Mouse (Mus musculus) v-Abl transformed pro-B cells (cell line): ENCODE data around the gene Gys2.
"Not testable (repeated sequence)": the region's sequence is repeated elsewhere in the genome, so short reads cannot be mapped to it uniquely, and the experiment has no call there.

Source experiments
- in situ Hi-C, 2 experiments: fragments of 400-800 bp; cut with MboI; formaldehyde crosslinking; loops; one replicate each; pipeline ENCODE4 v1.15.1; 2025; ENCODE audit not compliant: unreplicated experiment in 2 of 2

Gys2 gene

DNA sequence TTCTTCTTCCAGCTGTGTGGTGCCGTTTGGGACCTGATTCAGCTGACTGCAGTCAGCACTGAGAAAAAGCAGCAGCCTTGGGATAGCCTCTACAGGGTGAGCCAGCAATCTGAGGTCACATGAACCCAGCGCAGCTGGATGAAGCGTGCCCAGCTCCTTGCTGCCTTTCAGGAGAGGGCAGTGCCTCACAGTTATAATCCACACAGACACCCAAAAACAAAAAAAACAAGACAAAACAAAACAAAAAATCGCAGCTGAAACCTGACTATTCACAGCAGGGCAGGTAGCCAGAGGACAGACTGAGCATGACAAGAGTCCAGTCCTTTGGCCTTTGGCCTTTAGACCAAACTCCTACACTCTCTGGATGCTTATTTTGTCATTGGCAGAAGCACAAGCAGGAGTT, at the start of gene Gys2:
Gene Gys2 (minus strand): TSS at position 309 of the 403 bp plus-strand sequence.
- in situ Hi-C loops = no loop called here

DNA sequence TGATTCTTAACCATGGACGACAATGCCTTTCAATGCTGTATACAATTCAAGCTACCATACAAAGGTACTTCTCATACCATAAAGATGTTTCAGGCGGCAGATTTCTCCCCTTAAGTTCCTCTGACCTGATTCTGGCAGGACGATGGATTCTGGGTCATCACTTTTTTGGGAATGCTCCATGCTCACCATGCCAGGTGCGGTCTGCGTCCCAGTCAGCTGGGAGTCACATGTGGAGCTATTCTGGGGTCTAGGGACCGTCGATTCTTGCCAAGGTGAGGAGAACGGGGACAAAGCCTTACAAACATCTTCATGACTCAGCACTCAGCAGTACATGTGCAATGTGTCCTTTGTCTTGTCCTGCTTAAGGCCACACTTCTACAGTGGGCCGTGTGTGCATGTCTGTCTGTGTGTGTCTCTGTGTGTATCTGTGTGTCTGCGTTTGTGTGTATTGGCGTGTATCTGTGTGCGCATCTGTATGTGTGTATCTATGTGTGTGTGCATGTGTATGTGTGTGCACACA, 48.7 kb upstream of the Gys2 start:
- in situ Hi-C loops = loop anchor here (5.0 to 25.0 kb wide), 3 partner anchors 216 to 1804 kb away; no protein-coding TSS in a partner anchor

DNA sequence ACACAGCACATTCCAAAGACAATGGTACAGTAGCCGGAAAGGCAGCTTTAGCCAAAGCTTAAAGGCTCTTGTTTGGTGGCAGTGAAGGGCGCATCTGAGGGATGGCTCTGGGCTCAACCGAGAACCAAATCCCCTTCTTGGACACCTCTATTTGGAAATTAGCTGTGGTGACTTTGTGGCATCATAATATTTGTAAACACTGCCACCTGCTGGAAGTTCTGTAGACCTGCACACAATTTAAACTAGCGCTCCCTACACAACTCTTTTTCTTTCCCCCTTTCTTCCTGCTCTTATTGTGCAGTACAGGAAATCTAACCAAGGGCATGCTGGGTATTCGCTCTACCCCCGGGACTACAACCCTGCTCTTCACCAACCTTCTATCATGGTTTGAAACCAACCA, 46.2 kb upstream of the Gys2 start:
- in situ Hi-C loops = loop anchor here (5.0 to 25.0 kb wide), 2 partner anchors 1032 to 1802 kb away; no protein-coding TSS in a partner anchor

DNA sequence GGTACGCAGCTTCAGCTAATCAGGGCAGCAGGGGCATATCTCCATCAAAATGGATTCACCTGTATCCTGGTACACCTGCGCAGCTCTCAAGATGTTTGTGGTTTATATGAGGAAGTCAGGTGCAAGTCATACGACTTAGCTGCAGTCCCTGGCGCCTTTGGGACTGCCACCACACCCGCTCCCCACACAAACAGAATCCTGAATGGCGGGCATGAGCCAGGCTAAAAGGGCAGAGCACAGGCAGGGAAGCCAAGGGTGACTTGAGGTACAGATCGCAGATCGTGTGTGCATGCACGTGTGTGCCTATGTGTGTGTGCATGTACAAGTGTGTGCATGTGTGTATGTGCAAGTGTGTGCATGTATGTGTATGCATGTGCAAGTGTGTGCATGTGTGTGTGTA, 42.5 kb upstream of the Gys2 start:
- in situ Hi-C loops = loop anchor here (5.0 to 25.0 kb wide), 2 partner anchors 1028 to 1798 kb away; no protein-coding TSS in a partner anchor

DNA sequence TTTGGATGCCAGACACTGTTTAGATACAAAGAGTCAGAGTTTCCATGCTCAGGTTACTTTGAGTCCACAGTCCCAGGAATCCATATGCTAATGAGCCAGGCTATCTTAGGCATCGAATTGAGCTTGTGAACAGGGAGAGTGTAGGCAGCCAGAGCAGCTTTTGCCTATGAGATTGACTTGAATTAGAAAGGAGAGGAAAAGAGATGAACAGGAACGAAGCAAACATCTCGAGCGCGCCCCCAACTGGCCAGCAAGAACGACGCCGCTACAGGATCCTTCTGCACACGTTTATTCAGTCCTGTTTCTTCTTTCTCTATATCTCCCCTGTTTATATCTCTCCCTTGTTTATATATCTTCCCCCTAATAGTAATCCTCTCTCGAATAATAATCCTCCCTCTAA, 42.0 kb upstream of the Gys2 start:
- in situ Hi-C loops = loop anchor here (5.0 to 25.0 kb wide), 2 partner anchors 1028 to 1798 kb away; no protein-coding TSS in a partner anchor

DNA sequence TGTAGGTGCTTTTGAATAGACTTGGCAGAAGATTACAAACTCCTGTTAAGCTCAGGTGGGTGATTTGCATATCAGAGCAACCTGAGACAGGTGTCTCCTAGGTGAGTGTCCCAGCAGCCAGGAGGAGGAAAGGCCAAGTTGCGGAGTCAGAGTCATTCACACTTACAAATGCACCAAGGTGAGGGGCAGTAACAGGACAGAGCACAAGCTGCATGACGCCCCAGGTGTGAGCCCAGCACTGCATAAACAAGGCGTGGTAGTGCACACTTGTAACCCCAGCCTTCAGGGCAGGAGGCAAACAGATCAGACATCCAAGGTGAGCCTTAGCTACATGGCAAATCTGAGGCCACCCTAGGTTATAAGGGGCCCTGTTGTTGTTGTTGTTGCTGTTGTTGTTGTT, 40.0 kb upstream of the Gys2 start:
- in situ Hi-C loops = loop anchor here (25.0 kb wide), 1 partner anchor 1026 kb away; no protein-coding TSS in a partner anchor

DNA sequence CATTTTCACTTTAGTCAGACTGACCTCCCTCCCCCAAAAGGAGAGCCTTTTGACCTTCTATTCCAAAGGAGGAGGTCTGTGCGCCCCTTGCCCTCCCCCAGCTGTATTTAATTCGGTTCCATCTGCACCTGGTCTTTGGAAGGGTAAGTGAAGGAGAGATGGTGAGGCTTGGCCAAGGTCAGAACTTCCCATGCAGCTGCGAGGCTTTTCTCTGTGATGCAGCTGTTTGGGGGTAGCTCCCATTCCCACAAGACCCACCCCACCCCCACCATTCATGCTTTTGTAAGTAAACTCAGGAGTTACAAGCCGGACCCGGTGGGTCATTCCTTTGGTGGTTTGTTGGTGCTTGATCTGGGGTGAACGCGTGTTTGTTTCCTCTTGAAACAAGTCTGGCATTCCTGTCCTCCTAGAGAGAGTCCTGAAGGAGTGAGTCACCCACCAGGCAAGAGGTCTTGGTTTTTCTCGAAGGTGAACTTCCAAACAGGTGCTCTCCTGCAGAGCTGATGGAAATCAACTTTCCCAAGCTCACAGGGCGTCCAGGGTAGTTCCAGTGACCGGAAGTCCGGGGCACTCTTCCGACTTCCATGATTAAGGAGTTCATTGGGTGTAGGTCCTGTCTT, 38.7 kb upstream of the Gys2 start:
- in situ Hi-C loops = loop anchor here (25.0 kb wide), 1 partner anchor 1024 kb away; no protein-coding TSS in a partner anchor

DNA sequence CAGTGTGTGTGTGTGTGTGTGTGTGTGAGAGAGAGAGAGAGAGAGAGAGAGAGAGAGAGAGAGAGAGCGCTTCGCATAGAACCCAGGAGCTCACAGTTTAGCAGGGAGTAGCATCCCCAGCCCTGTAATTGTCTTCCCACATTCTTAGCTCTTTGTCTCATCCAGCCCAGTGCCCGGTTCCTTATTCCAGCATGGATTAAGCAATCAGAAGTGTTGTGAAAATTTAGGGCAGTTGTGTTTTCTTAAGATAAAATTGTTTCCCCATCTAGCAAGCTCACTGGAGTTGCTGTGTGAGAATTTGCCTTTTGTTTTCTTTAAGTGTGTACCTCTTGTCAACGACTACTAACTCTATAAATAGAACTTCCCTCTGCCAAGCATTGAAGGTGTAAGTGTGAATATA, 35.8 kb upstream of the Gys2 start:
- in situ Hi-C loops = loop anchor here (25.0 kb wide), 1 partner anchor 1021 kb away; no protein-coding TSS in a partner anchor

DNA sequence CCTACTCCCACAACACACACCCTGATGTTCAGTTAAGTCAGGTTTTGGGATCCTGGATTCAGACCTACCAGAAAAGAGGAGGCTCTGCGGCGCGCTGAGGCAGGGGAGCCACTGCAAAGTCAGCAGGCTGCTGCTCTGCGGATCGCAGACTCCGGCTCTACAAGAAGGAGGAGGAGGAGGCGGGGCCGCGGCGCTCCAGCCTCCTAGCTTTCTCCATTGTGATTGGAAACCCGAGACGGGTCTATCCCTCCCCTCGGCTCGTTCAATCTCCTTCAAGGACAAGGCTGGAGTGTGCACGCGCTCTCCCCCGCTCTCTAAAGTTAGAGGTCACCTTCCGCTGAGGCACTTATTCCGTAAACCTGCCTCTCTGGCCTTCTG, 34.9 kb upstream of the Gys2 start, which contains the start of gene Ldhb:
Gene Ldhb (minus strand): TSS at position 173 of the 378 bp plus-strand sequence.
- in situ Hi-C loops = loop anchor here (25.0 kb wide), 1 partner anchor 1020 kb away; no protein-coding TSS in a partner anchor

DNA sequence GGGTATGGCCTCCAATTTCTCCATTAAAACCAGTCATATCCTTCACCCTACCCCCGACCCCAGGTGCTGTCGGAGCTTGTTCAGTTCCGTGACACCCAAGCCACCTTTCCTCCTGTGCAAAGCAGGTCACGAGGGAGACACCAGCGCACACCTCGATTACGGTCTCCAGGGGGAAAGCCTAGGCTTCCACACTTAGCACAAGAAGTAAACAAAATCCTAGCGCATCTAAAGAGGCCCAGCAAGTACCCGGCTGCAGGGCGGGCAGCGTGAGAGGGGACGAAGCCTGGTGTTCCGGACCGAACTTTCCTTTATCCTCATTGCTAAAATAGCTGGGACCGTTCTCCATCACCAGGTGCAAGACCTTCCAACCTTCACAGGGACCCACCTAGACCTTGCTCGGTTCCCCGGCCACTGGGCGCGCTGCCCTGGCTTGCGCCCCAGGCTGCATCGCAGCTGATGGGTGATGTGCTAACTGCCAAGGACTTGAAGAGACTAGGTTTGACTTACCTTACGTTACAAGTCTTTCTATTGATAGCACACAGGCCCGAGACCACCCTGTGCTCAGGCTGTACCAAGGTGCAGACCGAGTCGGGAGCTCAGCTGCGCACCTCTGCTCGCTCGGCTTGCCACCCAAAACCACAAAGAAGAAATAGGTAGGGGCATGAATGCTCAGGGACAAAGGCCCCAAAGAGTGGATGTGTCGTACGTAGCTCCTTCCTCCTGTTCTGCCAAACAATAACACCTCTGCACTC, 34.3 kb upstream of the Gys2 start:
- in situ Hi-C loops = loop anchor here (25.0 kb wide), 1 partner anchor 1020 kb away; no protein-coding TSS in a partner anchor

DNA sequence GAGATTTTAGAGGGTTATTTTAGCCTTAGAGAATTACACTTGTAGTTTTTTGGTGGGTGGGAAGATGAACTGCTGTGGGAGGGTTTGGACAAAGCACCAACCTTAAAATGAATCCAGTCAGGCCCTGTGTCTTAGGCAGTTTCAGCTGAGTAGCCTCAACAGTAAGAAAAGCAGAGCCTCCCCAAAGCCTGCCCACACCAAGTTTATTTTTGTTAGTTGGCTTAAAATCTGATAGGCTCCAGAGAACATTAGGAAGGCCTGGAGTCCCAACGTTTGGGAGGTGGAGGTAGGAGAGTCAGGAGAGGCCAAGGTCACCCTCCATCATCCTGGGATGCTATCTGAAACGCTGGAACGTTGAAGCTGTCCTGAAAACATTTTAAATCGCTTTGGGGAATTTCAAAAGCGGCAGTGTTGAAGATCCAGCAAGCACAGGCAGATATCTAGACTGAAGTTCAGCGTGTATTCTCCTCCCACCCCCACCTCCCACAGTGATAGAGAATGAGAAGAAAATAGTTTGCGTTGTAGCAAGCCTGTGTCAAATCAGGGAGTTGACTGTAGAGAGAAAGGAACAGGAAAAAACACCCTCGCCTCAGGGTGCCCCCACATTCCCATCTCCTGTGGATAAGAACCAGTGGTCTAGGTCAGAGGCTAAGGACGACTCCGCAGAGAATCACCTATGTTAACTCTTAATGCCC, 33.6 kb upstream of the Gys2 start:
- in situ Hi-C loops = loop anchor here (25.0 kb wide), 1 partner anchor 1019 kb away; no protein-coding TSS in a partner anchor

DNA sequence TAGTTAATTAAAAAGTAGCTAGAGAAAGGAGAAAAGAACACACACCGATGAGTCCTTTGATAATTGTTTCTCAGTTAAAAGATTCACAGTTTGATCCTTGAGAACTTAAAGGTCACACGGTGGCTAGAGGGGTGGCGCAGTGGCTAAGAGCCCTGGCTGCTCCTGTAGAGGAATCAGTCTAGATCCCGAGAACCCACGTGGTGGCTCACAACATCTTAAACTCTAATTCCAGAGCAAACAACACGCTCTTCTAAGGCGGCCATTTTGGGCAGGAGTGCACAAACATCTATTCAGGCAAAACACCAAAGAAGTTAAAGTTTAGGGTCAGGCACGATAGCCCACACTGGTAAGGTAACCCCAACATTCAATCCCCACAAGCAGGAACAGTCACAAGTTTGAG, 30.7 kb upstream of the Gys2 start:
- in situ Hi-C loops = loop anchor here (25.0 kb wide), 1 partner anchor 1016 kb away; no protein-coding TSS in a partner anchor

DNA sequence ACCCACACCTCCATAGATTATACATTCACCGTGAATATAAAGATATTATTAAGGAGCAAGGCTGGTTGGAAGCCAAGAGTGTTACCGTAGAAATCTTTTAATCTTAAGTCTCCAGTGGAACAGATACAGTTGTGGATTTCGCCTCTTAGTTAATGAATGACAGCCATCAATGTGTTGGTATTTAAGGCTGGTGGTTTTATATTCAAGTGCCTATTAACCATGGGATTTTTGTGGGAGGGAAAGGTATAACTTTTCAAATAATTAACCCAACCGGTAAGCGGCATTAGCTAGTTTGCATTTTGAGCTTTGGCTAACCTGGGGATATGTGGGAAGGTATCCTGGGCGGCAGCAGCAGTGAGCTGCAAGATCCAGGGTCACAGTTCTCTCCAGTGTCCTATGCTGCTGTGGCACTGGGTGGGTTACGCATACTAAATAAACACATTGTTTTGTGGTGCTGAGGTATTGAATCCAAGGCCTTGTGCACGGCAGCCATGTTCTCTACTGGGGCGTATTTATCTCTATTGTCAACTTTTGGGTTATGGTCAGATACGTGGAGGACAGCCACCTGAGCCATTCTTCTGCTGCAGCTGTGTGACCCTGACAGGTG, 29.7 kb upstream of the Gys2 start:
- in situ Hi-C loops = loop anchor here (25.0 kb wide), 1 partner anchor 1015 kb away; no protein-coding TSS in a partner anchor

DNA sequence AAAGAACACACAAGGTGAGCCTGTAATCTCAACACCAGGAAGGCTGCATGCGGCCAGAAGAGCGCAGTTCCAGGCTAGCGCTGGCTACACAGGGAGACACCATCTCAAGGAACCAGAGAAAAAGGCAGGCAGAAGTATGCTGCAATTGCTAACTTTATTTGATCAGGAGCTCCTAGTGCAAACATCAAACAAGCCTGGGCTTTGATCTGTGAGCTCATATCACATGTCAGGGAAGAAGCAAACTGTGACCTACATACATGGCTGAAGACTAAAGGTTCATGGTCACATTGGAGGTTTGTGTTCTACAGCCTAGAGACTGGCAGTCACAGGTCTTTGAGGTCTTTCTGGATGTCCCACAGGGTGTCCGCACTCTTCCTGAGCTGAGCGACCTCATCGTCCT, 17.2 kb upstream of the Gys2 start:
- in situ Hi-C loops = not testable (repeated sequence)

DNA sequence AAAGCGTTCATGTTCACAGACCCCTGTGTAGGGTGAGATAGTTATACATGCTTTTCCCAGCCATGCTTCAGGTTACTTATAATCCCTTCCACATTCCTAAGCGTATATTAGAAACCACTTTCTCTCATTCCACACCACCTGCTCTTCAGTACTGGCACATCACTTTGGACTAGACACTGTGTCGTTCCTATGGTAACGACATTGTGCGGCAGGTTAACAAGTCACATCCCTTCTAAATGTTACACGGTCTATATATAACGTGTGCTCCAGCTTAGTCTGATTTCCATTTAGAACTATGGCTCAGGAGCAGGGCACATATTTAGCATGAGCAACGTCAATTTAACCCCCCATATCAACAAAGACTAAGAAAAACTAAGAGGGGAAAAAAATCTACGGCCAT, 14.7 kb upstream of the Gys2 start:
- in situ Hi-C loops = no loop called here

DNA sequence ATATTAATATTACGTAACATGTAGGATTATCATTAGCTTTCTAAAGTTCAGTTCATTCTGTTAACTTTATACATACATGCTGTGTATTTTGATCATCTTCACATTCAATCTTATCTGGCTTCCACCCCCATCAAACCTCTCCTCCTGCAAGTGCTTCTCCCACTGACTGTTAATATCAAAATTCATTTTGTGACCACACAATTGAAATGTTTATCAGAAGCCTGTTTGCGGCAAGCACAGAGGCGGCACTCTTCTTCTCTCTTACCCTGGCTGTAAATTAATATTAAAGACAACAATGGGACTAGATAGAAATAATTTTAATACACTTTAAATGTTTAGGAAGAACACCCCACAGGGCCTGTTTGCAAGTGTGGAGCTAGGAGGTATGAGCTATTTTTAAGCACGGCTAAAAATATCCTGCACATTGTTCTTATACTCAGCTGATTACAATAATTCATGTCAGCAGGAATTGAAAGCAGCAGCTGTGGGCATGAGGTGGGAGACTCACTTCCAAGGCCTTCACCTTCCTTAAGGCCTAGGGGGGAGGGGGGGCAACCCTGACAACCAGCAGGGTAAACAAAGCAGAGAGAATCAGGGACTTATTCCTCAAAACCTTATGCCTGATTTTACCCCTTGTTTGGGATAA, 12.7 kb upstream of the Gys2 start:
- in situ Hi-C loops = no loop called here

DNA sequence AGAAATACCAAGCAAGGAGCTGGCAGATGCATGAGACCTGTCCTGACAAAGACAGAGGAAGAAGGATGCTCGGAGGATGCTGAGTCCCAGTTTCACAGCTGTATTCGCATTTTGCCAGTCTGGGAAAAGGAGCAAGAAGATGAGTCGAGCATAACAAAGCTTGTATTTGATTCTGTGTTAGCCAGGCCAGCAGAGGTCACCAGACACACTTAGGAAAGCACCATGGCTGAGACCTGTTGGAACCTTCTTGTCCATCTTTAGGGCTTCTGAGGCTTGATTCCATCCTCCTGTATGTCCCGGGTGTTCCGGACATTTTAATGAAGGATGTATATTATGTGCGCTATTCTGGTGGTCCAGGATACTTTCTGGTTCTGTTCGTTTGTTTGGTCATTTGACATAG, 4.3 kb upstream of the Gys2 start:
- in situ Hi-C loops = no loop called here

DNA sequence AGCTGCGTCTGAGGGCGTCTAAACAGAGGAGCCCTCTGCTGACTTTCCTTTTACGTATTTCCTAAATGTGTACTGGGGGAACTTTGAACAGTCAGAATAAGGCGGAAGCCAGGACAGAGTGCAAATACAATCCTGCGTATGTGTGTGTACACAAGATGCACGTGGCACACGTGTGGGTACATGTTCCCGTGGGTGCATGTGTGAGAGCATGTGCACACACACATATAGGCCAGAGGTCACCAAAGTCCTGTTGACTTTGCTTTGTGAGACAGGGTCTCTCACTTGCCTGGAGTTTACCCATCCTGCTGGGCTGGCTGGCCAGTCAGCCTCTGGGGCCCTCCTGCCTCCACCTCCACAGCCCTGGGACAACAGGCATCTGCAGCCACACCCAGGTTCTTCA, 1.8 kb downstream of the Gys2 start:
- in situ Hi-C loops = no loop called here

DNA sequence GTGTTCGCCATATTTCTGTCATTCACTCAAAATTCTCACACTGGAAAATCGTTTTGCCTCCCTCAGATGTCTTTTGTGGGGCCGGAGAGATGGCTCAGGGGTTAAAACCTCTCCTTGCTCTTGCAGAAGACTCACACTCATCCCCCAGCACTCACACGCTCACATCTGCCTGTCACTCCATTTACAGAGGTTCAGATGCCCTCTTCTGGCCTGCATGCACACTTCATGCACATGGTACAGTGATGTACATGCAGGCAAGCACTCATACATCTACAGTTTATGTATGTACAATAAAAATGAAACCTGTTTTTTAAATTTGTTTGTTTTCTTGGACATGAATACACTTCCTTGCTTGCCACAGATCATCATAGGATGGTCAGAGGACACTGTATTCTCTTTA, 3.3 kb downstream of the Gys2 start:
- in situ Hi-C loops = no loop called here

DNA sequence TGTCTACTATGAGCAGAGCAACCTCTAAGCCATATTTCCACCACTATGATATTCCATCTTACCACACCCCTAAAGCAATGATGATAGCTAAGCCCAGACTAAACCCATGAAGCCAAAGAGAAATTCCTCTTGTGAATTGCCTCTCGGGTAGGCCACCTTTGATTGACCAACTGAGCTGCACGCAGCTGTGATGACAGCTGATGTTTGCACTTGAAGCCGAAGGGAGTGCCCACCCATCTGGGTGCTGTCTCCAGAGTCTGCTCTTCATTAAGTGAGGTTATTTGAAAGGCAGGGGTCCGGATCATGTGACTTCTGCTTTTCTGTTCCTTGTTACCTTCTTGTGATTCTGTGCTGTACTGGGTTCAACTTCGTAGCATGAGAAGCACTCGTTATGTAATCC, 10.7 kb downstream of the Gys2 start:
- in situ Hi-C loops = no loop called here
